Mouse (Mus musculus): ENCODE data around the gene Hist1h2an. TPM values are rescaled to one million over a fixed set of nuclear protein-coding genes. Genes with fewer than 3 reads are reported as not detected.
A peak's percentile ranks its signal among the peaks of the same experiment; 100 is the strongest.
"Not testable (repeated sequence)": the region's sequence is repeated elsewhere in the genome, so short reads cannot be mapped to it uniquely, and the experiment has no call there.

Hist1h2an gene
- polyA plus RNA-seq, 1 experiment = 2.1 TPM

DNA sequence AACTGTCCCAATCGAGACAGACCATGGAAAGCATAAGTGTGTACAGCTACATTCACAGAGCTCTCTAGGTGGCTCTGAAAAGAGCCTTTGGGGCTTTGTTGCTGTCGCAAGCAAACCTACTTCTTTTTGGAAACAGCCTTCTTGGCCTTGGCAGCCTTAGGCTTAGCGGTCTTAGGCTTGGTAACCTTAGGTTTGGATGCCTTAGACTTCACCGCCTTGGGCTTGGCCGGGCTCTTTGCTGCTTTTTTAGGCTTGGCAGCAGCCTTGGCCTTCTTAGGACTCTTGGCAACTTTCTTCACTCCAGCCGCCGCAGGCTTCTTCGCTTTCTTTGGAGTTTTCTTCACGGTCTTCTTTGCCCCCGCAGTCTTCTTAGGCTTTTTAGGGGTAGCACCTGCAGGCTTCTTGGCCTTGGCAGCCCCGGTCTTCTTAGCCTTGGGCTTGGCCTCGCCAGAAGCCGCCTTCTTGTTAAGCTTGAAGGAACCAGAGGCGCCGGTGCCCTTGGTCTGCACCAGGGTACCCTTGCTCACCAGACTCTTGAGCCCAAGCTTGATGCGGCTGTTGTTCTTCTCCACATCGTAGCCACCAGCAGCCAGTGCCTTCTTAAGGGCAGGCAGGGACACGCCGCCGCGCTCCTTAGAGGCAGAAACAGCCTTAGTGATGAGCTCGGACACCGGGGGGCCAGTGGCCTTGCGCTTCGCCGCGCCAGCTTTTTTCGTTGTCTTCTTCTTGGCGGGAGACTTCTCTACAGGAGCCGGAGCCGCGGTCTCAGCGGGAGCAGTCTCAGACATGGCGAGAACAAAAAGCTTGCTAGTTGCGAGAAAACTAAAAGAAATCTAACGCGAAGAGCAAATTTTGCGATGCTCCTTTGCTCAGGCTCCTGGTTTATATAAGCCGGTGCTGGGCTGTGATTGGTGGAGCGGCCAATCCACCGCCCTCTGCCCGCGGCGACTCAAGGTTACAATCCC, 7.0 kb downstream of the Hist1h2an start, which contains the start of gene Hist1h1b:
Hist1h1b (minus strand) TSS at position 859 of the 965 bp plus-strand sequence.
- Histone ChIP-seq H3K27ac (ENCODE audit: control insufficient read depth, insufficient read depth, low read depth, low read length) (peak within 1 kb of the TSS; percentile 82), H3K4me3 (ENCODE audit: control insufficient read depth, low read depth, low read length) (peak within 1 kb of the TSS; percentile 82), H3K36me3 (ENCODE audit: control insufficient read depth, insufficient read depth, low read length) (no peaks in the 10 kb centered on the region), H3K4me1 (ENCODE audit: control insufficient read depth, insufficient read depth, low read length) (peaks cover 17% of the 10 kb centered on the region), H3K27me3 (ENCODE audit: control insufficient read depth, insufficient read depth, low read length) (peaks cover 2% of the 10 kb centered on the region; the same call in 1 of the 2 replicates)
- TF ChIP-seq CTCF (IDR thresholded peaks at IDR 0.05; ENCODE audit: control insufficient read depth, insufficient read depth, insufficient replicate concordance, low read depth, low read length) = no peak
- no peak for TF ChIP-seq POLR2A (IDR thresholded peaks at IDR 0.05; ENCODE audit: control insufficient read depth, low read depth, low read length)

DNA sequence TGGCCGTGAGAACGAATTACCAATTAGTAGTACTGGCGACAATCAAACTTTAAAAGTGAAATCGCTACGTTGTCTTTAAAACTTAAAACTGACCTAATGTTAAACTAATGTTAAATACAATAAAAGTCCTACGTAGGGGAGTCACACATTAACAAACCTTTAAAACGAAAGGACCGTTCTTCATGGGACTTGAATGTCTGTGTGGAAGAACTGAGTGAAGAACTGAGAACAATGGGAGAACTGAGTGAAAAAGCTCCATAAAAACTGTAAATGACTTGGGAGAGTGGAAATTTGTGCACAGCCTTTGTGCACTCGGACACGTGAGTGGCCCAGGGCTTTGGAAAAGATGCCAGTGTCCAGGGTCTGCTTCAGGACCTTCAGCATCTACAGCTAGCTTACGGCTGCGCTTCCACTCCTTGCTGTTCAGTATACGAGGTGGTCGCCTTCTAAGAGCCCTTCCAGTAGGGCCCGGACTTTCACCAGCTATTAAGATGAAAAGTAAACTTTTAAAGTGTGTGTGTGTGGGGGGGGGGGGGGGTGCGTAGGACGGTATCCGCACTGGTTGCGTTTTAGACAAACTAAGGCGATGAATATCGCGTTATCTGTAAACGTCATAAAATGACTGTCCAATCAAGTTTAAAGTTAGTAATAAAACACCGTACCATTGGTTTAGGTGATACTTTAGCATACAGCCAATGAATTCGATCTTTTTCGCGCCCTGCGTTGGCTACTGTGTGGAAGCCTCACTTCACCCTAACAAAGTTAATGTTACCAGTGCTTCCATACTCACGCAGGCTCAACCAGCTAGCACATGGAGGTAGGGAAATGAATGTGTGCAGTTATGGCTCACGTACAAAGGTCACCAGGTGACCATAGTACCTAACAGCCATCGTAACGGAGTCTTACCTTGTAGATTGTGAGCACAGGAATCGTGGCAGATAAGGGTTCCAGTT, 7.9 kb downstream of the Hist1h2an start:
- Histone ChIP-seq H3K27me3 (ENCODE audit: control insufficient read depth, insufficient read depth, low read length) (peaks cover 2% of the 10 kb centered on the region; the same call in 1 of the 2 replicates), H3K36me3 (ENCODE audit: control insufficient read depth, insufficient read depth, low read length) (no peaks in the 10 kb centered on the region), H3K4me1 (ENCODE audit: control insufficient read depth, insufficient read depth, low read length) (peaks cover 17% of the 10 kb centered on the region), H3K4me3 (ENCODE audit: control insufficient read depth, low read depth, low read length) (peak overlapping the region; percentile 82), H3K27ac (ENCODE audit: control insufficient read depth, insufficient read depth, low read depth, low read length) (peak overlapping the region; percentile 70)
- TF ChIP-seq POLR2A (IDR thresholded peaks at IDR 0.05; ENCODE audit: control insufficient read depth, low read depth, low read length) (no peak), CTCF (IDR thresholded peaks at IDR 0.05; ENCODE audit: control insufficient read depth, insufficient read depth, insufficient replicate concordance, low read depth, low read length) (no peak)

GRCm38 (mm10) chr13:21755707-21756106, 31.3 kb downstream of the Hist1h2an start:
- no peaks in the 10 kb centered on the region for H3K36me3 ChIP-seq (ENCODE audit: control insufficient read depth, insufficient read depth, low read length)
- H3K4me3 ChIP-seq (ENCODE audit: control insufficient read depth, low read depth, low read length) = no peak overlapping the region
- TF ChIP-seq CTCF (IDR thresholded peaks at IDR 0.05; ENCODE audit: control insufficient read depth, insufficient read depth, insufficient replicate concordance, low read depth, low read length) (no peak), POLR2A (IDR thresholded peaks at IDR 0.05; ENCODE audit: control insufficient read depth, low read depth, low read length) (no peak)
- H3K27ac ChIP-seq (ENCODE audit: control insufficient read depth, insufficient read depth, low read depth, low read length) = no peak overlapping the region
- no peaks in the 10 kb centered on the region for H3K27me3 ChIP-seq (ENCODE audit: control insufficient read depth, insufficient read depth, low read length)
- H3K4me1 ChIP-seq (ENCODE audit: control insufficient read depth, insufficient read depth, low read length) = peaks cover 3% of the 10 kb centered on the region

GRCm38 (mm10) chr13:21754294-21755001, 32.6 kb downstream of the Hist1h2an start:
- H3K27ac ChIP-seq (ENCODE audit: control insufficient read depth, insufficient read depth, low read depth, low read length); H3K4me3 ChIP-seq (ENCODE audit: control insufficient read depth, low read depth, low read length); H3K36me3 ChIP-seq (ENCODE audit: control insufficient read depth, insufficient read depth, low read length); H3K4me1 ChIP-seq (ENCODE audit: control insufficient read depth, insufficient read depth, low read length); H3K27me3 ChIP-seq (ENCODE audit: control insufficient read depth, insufficient read depth, low read length): not testable (repeated sequence)

- H3K4me3 ChIP-seq (ENCODE audit: control insufficient read depth, low read depth, low read length) = peak within 1 kb of the TSS; percentile 60
- H3K4me1 ChIP-seq (ENCODE audit: control insufficient read depth, insufficient read depth, low read length); H3K36me3 ChIP-seq (ENCODE audit: control insufficient read depth, insufficient read depth, low read length); H3K27me3 ChIP-seq (ENCODE audit: control insufficient read depth, insufficient read depth, low read length): not testable (repeated sequence)
- peak within 1 kb of the TSS; percentile 48 for H3K27ac ChIP-seq (ENCODE audit: control insufficient read depth, insufficient read depth, low read depth, low read length)
These were observed 33.3 kb downstream of the Hist1h2an start, which contains the start of the genes Hist1h2ak and Hist1h2bn for GRCm38 (mm10) chr13:21753524-21754285. Gene Hist1h2ak, minus strand, starts transcription at chr13:21753827. Gene Hist1h2bn, plus strand, starts transcription at chr13:21754123.

DNA sequence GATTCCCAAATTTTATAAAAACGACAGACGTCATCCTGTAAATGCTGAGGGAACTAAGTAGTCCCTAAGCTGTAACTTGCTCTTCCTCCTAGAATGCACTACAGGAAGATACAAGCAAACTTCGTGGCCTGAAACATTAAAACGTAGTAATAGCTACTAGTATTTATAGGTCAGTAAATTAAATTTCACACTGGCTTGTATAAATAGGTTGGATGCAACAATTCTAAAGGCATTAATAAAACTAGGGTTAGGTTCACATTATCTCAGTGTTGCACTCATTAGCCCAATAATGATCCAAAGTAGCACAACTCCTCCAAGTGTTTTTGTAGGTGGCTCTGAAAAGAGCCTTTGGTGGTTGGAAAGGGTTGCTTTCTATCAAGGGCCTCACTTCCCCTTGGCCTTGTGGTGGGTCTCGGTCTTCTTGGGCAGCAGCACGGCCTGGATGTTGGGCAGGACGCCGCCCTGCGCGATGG, 33.9 kb downstream of the Hist1h2an start:
- TF ChIP-seq POLR2A (IDR thresholded peaks at IDR 0.05; ENCODE audit: control insufficient read depth, low read depth, low read length) (no peak), CTCF (IDR thresholded peaks at IDR 0.05; ENCODE audit: control insufficient read depth, insufficient read depth, insufficient replicate concordance, low read depth, low read length) (no peak)

More for the DNA sequence above, 33.9 kb downstream of the Hist1h2an start:
- peak overlapping the region; percentile 48 for H3K27ac ChIP-seq (ENCODE audit: control insufficient read depth, insufficient read depth, low read depth, low read length)
- peak overlapping the region; percentile 52 for H3K4me3 ChIP-seq (ENCODE audit: control insufficient read depth, low read depth, low read length)
- no peaks in the 10 kb centered on the region for H3K36me3 ChIP-seq (ENCODE audit: control insufficient read depth, insufficient read depth, low read length)
- H3K4me1 ChIP-seq (ENCODE audit: control insufficient read depth, insufficient read depth, low read length) = peaks cover 3% of the 10 kb centered on the region
- no peaks in the 10 kb centered on the region for H3K27me3 ChIP-seq (ENCODE audit: control insufficient read depth, insufficient read depth, low read length)
